Mouse (Mus musculus): ENCODE measurements around the gene Fam184b. TPM values are rescaled to one million over a fixed set of nuclear protein-coding genes. Genes with fewer than 3 reads are reported as not detected.

The Fam184b gene
- polyA plus RNA-seq, 1 experiment = 0.05 TPM

DNA sequence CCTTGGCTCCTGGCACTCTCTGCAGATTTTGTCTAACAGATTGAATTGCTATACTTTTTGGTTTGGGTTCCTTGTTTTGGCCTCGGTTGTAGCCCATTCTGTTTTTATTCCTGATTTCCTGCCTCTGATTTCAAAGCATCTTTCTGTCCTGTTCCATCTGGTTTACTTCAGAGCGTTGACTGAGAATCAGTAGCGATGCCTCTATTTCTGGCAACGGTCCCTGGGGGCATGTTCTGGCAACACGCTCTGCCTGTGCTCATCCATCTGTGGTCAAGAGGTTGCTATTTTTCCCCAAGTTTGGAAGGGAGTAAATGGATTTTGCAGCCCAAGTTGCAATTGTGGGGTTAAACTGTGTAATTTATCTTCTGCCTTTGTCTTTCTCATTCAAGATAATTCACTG is 96.0 kb downstream of the Fam184b start:
- 84% methylated on average over 5 of the region's 5 CpGs for WGBS
- DNase-seq = no peak
- no peak overlapping the region for H3K4me3 ChIP-seq (ENCODE audit: control insufficient read depth, insufficient read depth, low read length)
- no peak overlapping the region for H3K27ac ChIP-seq (ENCODE audit: control insufficient read depth, insufficient read depth, low read length)
- H3K4me1 ChIP-seq (replicated peaks; ENCODE audit: control insufficient read depth, insufficient read depth, low read length) = no peaks in the 10 kb centered on the region
- TF ChIP-seq POLR2A (IDR thresholded peaks at IDR 0.05; ENCODE audit: control insufficient read depth, extremely low read depth, insufficient read depth, low read length, poor library complexity) = no peak
- no peak for TF ChIP-seq CTCF (IDR thresholded peaks at IDR 0.05; ENCODE audit: borderline replicate concordance, control insufficient read depth, extremely low read depth, insufficient read depth, low read length, poor library complexity)
- H3K36me3 ChIP-seq (ENCODE audit: control insufficient read depth, insufficient read depth, low read length) = no peaks in the 10 kb centered on the region
- H3K27me3 ChIP-seq (ENCODE audit: control insufficient read depth, insufficient read depth, low read length) = no peaks in the 10 kb centered on the region; the same call in 1 of the 2 replicates

DNA sequence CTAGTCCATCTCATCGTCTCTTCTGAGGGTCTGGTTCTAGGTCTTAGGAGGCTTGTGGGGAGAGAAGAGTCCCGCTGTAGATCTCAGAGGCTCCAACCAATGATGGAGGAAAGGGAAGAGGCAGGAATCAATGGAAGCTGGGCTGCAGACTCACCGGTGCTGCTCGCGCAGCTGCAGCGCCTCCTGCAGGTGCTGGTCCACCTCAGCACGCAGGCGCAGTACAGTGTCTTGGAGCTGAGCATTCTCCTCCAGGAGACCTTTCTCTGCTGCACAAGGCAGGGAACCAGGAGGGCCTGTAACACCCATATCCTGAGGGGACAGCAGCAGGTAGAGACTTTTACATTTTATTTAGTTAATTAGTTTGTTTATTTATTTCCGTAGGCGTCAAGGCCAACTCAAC is 99.9 kb downstream of the Fam184b start:
- Histone ChIP-seq H3K27me3 (ENCODE audit: control insufficient read depth, insufficient read depth, low read length) (no peaks in the 10 kb centered on the region; the same call in 1 of the 2 replicates), H3K27ac (ENCODE audit: control insufficient read depth, insufficient read depth, low read length) (no peak overlapping the region), H3K4me1 (replicated peaks; ENCODE audit: control insufficient read depth, insufficient read depth, low read length) (no peaks in the 10 kb centered on the region), H3K36me3 (ENCODE audit: control insufficient read depth, insufficient read depth, low read length) (no peaks in the 10 kb centered on the region), H3K4me3 (ENCODE audit: control insufficient read depth, insufficient read depth, low read length) (no peak overlapping the region)
- no peak for DNase-seq
- TF ChIP-seq POLR2A (IDR thresholded peaks at IDR 0.05; ENCODE audit: control insufficient read depth, extremely low read depth, insufficient read depth, low read length, poor library complexity) (no peak), CTCF (IDR thresholded peaks at IDR 0.05; ENCODE audit: borderline replicate concordance, control insufficient read depth, extremely low read depth, insufficient read depth, low read length, poor library complexity) (no peak)
- 70% methylated on average over 10 of the region's 10 CpGs for WGBS

DNA sequence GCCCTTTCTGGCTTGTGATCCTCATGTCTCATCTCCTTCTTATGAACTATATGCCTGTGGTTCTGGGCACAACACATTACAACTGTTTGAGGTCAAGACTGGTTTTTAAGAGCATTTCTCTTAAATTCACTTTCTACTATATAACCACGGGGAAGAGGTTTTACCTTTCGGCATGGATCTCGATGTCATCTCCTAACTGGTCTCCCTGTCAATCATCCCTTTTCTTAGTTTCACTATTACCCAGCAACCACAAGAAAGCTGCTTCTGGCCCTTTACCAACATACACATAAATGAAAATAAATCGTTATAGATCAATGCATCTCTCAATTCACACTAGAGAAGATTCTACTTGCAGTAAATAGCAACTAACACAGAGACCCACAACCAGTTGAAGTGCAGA is 104.2 kb downstream of the Fam184b start:
- WGBS = 37% methylated on average over 4 of the region's 4 CpGs
- Histone ChIP-seq H3K27ac (ENCODE audit: control insufficient read depth, insufficient read depth, low read length) (no peak overlapping the region), H3K27me3 (ENCODE audit: control insufficient read depth, insufficient read depth, low read length) (no peaks in the 10 kb centered on the region; the same call in 1 of the 2 replicates), H3K36me3 (ENCODE audit: control insufficient read depth, insufficient read depth, low read length) (no peaks in the 10 kb centered on the region), H3K4me1 (replicated peaks; ENCODE audit: control insufficient read depth, insufficient read depth, low read length) (no peaks in the 10 kb centered on the region), H3K4me3 (ENCODE audit: control insufficient read depth, insufficient read depth, low read length) (no peak overlapping the region)
- TF ChIP-seq POLR2A (IDR thresholded peaks at IDR 0.05; ENCODE audit: control insufficient read depth, extremely low read depth, insufficient read depth, low read length, poor library complexity) (no peak), CTCF (IDR thresholded peaks at IDR 0.05; ENCODE audit: borderline replicate concordance, control insufficient read depth, extremely low read depth, insufficient read depth, low read length, poor library complexity) (no peak)
- no peak for DNase-seq

DNA sequence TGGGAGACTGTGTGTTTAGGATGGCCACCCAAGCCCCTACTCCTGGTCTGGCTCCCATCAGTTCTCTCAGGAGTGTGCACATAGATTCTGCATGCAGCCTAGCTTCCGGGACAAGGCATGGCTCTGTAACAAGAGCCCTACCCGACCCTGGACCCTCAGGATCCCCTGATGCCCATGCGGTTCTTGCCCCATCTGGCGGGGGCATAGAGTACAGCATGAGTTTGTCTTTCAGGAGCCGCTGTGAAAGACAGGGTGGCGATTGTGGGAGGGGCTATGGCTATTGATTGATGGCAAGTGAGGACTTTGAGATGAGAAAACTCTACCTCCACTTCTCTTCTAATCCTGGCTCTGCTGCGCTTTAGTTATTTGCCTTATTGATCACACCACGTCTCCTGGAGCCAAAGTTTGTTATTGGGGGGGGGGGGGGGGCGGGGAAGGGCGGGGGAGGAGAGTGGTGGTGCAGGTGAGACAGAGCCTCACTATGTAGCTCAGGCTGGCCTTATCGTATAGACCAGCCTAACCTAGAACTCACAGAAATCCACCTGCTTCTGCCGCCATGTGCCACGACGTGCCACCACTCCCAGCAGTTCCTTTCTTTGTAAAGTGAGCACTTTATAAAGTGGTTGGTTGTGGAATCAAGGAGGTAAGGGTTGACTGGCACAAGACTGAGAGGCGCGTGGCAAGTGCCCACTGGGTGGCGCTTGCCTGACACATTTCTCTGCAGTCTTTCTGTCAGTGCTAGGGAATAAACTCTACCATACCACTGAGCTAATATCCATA is 104.9 kb downstream of the Fam184b start:
- Histone ChIP-seq H3K27me3 (ENCODE audit: control insufficient read depth, insufficient read depth, low read length) (no peaks in the 10 kb centered on the region; the same call in 1 of the 2 replicates), H3K36me3 (ENCODE audit: control insufficient read depth, insufficient read depth, low read length) (no peaks in the 10 kb centered on the region), H3K4me3 (ENCODE audit: control insufficient read depth, insufficient read depth, low read length) (no peak overlapping the region), H3K4me1 (replicated peaks; ENCODE audit: control insufficient read depth, insufficient read depth, low read length) (no peaks in the 10 kb centered on the region), H3K27ac (ENCODE audit: control insufficient read depth, insufficient read depth, low read length) (no peak overlapping the region)
- 10% methylated on average over 17 of the region's 17 CpGs for WGBS
- DNase-seq = peak; percentile 84
- TF ChIP-seq CTCF (IDR thresholded peaks at IDR 0.05; ENCODE audit: borderline replicate concordance, control insufficient read depth, extremely low read depth, insufficient read depth, low read length, poor library complexity) (peak; percentile 58; the same call in 1 of the 2 replicates), POLR2A (IDR thresholded peaks at IDR 0.05; ENCODE audit: control insufficient read depth, extremely low read depth, insufficient read depth, low read length, poor library complexity) (no peak)

DNA sequence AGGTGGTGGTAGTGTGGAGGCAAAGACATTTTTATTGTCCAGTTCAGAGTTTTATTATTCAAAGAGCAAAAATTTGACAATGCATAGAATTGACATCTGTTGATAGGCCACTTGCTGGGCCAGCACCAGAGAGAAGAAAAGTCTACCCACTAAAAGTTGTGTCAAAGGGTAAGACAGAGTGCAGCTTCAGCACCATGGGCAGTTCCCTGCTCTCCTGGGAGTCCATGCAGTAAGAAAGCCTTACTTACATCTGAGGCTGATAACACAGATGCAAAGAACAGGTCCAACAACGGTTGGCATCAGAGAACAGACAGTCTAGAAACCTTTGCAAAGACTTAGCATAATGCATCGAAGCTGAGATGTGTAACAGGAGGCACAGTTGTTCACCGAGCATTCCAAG is 109.7 kb downstream of the Fam184b start:
- Histone ChIP-seq H3K36me3 (ENCODE audit: control insufficient read depth, insufficient read depth, low read length) (peaks cover 33% of the 10 kb centered on the region), H3K4me3 (ENCODE audit: control insufficient read depth, insufficient read depth, low read length) (no peak overlapping the region), H3K27me3 (ENCODE audit: control insufficient read depth, insufficient read depth, low read length) (no peaks in the 10 kb centered on the region), H3K27ac (ENCODE audit: control insufficient read depth, insufficient read depth, low read length) (no peak overlapping the region), H3K4me1 (replicated peaks; ENCODE audit: control insufficient read depth, insufficient read depth, low read length) (no peaks in the 10 kb centered on the region)
- DNase-seq = no peak
- TF ChIP-seq POLR2A (IDR thresholded peaks at IDR 0.05; ENCODE audit: control insufficient read depth, extremely low read depth, insufficient read depth, low read length, poor library complexity) = no peak
- TF ChIP-seq CTCF (IDR thresholded peaks at IDR 0.05; ENCODE audit: borderline replicate concordance, control insufficient read depth, extremely low read depth, insufficient read depth, low read length, poor library complexity) = no peak
- WGBS = 94% methylated on average over 3 of the region's 3 CpGs

DNA sequence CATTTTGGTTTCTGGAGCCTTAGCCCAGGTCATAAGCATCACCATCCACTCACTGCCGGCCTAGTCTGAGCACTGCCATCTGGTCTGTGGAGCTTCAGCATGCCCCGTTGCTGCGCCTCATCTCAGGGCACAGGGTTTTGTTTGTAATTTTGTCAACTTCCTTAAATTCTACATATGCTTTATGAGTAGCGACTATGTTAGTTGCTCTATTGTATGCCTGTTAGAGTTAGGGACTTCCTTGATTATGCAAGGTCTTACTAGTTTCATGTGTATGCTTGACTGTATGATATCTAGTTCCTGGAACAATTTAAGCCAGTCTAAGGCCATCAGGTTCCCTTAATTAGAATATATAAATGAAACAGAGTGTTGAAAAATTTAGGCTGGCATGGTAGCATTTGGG is 113.1 kb downstream of the Fam184b start:
- TF ChIP-seq CTCF (IDR thresholded peaks at IDR 0.05; ENCODE audit: borderline replicate concordance, control insufficient read depth, extremely low read depth, insufficient read depth, low read length, poor library complexity) = no peak
- no peak for TF ChIP-seq POLR2A (IDR thresholded peaks at IDR 0.05; ENCODE audit: control insufficient read depth, extremely low read depth, insufficient read depth, low read length, poor library complexity)
- no peak for DNase-seq
- no peaks in the 10 kb centered on the region for H3K27me3 ChIP-seq (ENCODE audit: control insufficient read depth, insufficient read depth, low read length)
- H3K27ac ChIP-seq (ENCODE audit: control insufficient read depth, insufficient read depth, low read length) = no peak overlapping the region
- H3K4me3 ChIP-seq (ENCODE audit: control insufficient read depth, insufficient read depth, low read length) = no peak overlapping the region
- H3K36me3 ChIP-seq (ENCODE audit: control insufficient read depth, insufficient read depth, low read length) = peaks cover 36% of the 10 kb centered on the region
- WGBS = 89% methylated on average over 4 of the region's 4 CpGs
- H3K4me1 ChIP-seq (replicated peaks; ENCODE audit: control insufficient read depth, insufficient read depth, low read length) = peaks cover 3% of the 10 kb centered on the region; the same call in 1 of the 2 replicates
